Mouse (Mus musculus): ENCODE measurements around the gene Socs4. TPM values are rescaled to one million over a fixed set of nuclear protein-coding genes. Genes with fewer than 3 reads are reported as not detected.

Gene Socs4
- polyA plus RNA-seq, 1 experiment from 2014 or later, result 4.4 TPM

DNA sequence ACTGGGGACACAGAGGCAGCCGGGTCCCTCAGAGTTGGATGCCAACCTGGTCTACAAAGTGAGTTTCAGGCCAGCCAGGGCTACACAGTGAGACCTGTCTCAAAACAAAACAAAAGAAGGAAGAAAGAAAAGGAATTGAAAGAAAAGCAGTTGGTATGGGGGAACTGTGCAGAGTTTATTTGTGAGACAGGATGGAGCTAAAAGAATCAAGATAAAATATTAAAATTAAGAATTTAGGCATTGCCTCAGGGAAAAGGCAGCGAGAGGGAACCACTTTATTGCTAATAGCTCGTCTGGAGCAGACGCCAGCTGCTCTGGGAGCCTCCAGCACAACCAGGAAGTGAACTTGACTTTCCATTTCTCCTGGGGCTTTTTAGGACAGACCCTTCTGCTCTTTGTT lies 17.4 kb downstream of the Socs4 start:
- no peak overlapping the region for H3K27ac ChIP-seq
- H3K36me3 ChIP-seq, result peaks cover 13% of the 10 kb centered on the region
- no peak overlapping the region for H3K4me2 ChIP-seq
- H3K4me1 ChIP-seq, result peaks cover 3% of the 10 kb centered on the region
- H3K9ac ChIP-seq, result no peak overlapping the region
- H3K4me3 ChIP-seq, result no peak overlapping the region
- ATAC-seq (ENCODE audit: insufficient number of reproducible peaks, low FRiP score, low TSS enrichment, low read depth), result no peak
- WGBS, result 28% methylated on average over 4 of the region's 4 CpGs
- no peaks in the 10 kb centered on the region for H3K9me3 ChIP-seq
- H3K27me3 ChIP-seq, result no peaks in the 10 kb centered on the region

DNA sequence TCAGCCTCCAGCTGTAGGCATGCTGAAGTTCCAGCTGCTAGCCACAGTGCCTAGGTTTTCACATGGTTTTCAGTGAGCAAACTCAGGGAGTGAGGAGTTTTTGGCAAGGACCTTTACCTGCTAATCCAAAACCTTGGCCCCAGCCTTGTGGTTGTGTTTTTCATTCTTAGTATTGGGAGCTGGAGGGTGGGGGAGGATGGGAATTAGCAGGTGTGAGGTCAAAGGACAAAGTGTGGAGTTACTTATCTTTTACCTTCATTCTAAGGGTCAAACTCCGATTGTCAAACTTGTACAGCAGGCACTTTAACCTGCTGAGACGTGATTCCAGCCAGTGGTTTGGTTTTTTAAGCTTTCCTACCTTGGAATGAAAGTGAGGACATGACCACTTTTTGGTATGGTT lies 19.5 kb downstream of the Socs4 start:
- Histone ChIP-seq H3K36me3 (no peaks in the 10 kb centered on the region), H3K9ac (no peak overlapping the region), H3K4me2 (no peak overlapping the region), H3K4me3 (no peak overlapping the region), H3K9me3 (no peaks in the 10 kb centered on the region), H3K27me3 (no peaks in the 10 kb centered on the region), H3K4me1 (peaks cover 16% of the 10 kb centered on the region), H3K27ac (no peak overlapping the region)
- 69% methylated on average over 2 of the region's 2 CpGs for WGBS
- ATAC-seq (ENCODE audit: insufficient number of reproducible peaks, low FRiP score, low TSS enrichment, low read depth), result no peak

DNA sequence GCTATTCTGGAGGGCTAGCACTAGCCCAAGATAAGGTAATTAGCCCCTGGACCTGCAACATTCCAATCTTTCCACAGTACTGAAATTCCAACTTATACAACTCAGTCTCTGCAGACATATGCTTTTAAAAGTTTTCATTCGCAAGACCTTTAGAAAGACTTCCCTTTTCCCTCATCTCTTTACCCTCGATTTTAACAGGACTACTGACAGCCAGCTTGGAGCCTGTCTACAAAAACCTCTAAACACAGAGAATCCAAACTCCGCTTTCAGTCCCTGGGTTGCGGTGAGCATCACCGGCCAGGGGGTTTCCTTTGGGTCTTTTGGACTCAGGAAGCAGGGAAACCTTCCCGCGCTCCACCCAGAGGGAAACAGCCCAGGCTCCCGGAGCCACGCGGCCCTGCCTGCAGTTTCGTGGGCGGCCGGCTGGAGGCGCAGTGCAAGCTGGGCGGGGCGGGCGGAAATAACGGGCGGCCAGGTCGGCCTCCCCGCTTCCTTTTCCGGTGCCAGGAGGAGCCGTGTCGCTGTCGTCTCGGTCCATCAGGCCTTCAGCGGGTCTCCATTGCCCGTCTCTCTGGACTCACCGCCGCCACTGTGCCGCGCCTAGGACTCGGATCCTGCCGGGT lies 21.2 kb downstream of the Socs4 start, which contains the start of gene Mapk1ip1l:
TSS of gene Mapk1ip1l (plus strand) at position 482 of the 623 bp plus-strand sequence.
- under 1% methylated on average over 34 of the region's 34 CpGs for whole genome bisulfite sequencing
- peak within 1 kb of the TSS; percentile 96 for H3K27ac ChIP-seq

DNA sequence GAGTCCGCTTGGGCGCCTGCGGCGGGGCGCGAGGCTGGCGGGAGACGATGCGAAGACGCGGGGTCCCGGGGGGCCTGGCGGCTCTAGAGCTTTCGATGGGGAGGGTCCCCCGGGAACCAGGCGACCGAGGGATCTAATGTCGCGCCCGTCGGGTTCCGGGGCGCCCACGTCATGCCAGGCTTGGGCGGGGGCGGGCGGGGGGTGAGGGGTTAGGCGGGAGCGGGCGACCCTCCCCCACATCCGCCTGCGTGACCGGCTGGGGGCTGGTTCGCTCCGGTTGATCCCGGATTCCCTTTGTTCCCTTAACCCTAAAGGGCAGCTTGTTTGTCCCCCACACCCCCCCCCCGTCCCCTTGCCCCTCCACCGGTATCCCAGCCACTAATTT lies 21.7 kb downstream of the Socs4 start:
- Histone ChIP-seq H3K9ac (peak overlapping the region; percentile 96), H3K9me3 (no peaks in the 10 kb centered on the region), H3K36me3 (peaks cover 5% of the 10 kb centered on the region; the same call in 1 of the 2 replicates), H3K4me1 (peaks cover 22% of the 10 kb centered on the region), H3K27me3 (no peaks in the 10 kb centered on the region), H3K4me3 (peak overlapping the region; percentile 74), H3K27ac (peak overlapping the region; percentile 96), H3K4me2 (peak overlapping the region; percentile 63)
- under 1% methylated on average over 35 of the region's 38 CpGs for WGBS
- ATAC-seq (ENCODE audit: insufficient number of reproducible peaks, low FRiP score, low TSS enrichment, low read depth), result peak; percentile 75

More for the DNA sequence above, 21.2 kb downstream of the Socs4 start, which contains the start of gene Mapk1ip1l:
- peak within 1 kb of the TSS; percentile 63 for H3K4me2 ChIP-seq
- H3K4me1 ChIP-seq, result peaks cover 17% of the 10 kb centered on the region
- H3K4me3 ChIP-seq, result peak within 1 kb of the TSS; percentile 74
- no peaks in the 10 kb centered on the region for H3K27me3 ChIP-seq
- H3K9me3 ChIP-seq, result no peaks in the 10 kb centered on the region
- H3K9ac ChIP-seq, result peak within 1 kb of the TSS; percentile 96
- ATAC-seq (ENCODE audit: insufficient number of reproducible peaks, low FRiP score, low TSS enrichment, low read depth), result peak; percentile 79
- peaks cover 5% of the 10 kb centered on the region; the same call in 1 of the 2 replicates for H3K36me3 ChIP-seq

DNA sequence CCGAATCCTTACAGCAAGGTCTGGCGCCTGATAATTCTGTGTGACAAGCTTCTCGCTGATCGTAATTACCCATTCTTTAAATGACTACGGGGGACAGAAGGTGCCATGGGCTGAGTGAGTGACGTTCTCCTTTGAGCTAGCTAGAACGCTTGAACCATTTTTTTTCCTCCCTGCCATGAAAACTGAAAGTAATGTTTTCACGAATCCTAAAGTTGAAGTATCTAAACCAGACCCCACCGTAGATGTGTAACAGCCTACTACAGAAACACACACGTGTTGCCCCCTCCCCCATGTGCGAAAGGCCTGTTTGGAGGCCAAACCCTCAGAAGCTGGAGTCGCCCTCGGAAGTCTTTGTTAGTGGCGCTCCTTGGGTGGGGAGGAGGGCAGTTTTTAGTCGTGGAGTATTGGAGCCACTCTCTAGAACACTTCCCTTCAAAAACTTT lies 22.1 kb downstream of the Socs4 start:
- ATAC-seq (ENCODE audit: insufficient number of reproducible peaks, low FRiP score, low TSS enrichment, low read depth), result no peak
- Histone ChIP-seq H3K9ac (peak overlapping the region; percentile 96), H3K4me3 (peak overlapping the region; percentile 74), H3K9me3 (no peaks in the 10 kb centered on the region), H3K27ac (peak overlapping the region; percentile 96), H3K4me2 (peak overlapping the region; percentile 63), H3K4me1 (peaks cover 22% of the 10 kb centered on the region), H3K36me3 (peaks cover 5% of the 10 kb centered on the region; the same call in 1 of the 2 replicates), H3K27me3 (no peaks in the 10 kb centered on the region)
- 0% methylated on average over 15 of the region's 15 CpGs for WGBS

DNA sequence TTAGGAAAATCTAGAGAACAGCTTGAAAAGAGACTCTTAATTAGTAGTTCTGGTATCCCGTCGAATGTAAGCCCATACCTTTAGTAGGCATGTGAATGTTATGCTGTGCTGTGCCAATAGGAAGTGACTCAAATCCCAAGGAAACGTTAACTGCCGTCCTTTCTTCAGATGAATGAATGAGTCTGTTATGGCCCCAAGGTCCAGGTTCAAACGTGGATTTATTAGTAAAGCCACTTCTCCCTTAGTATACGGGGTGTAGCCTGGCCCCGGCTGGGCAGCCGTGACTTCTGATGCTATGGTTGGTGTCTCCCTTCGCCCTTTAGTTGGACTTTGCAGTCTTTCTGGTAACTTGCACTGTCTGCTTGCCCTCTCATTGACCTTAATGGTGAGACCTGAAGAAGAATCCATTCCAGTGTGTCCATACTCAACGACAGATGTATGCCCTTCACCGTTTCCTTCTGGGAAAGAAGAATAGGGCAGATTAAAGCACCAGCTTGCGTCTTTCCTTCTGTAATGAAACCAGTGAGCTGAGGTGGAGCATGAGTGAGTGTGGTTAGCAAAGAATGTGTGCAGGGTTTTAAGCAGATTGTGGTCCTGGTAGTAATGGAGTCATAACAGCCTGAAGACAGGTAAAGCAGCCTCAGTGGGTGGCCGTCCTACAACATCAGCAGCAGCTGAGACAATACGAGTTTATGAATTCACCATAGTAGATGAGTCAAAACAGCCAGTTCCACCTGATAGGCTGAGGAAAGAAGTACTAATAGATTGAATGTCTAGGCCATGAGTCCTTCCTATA lies 26.4 kb downstream of the Socs4 start:
- Histone ChIP-seq H3K9ac (no peak overlapping the region), H3K36me3 (peaks cover 16% of the 10 kb centered on the region)

DNA sequence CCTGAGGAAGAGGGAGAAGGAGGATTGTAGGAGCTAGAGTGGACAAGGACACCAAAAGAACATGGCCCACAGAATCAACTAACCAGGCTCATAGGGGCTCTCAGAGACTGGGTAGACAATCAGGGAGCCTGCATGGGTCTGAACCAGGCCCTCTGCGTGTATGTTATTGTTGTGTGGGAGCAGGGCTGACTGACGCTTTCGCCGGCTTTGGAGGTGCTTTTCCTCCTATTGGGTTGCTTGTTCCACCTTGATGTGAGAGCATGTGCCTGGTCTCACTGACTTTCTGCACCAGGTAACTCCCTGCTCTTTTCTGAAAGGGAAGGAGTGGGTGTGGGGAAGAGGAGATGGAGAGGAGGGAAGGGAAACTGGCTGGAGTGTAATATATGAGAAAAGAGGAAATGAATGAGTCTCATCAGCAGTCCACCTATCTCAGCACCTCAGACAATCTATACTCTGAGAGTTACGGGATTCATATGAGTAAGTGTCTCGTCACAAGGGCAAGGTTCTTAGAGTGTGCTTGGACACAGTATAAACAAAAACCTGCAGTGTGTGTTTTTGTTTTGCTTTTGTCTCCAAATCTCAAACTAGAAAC lies 28.2 kb downstream of the Socs4 start:
- Histone ChIP-seq H3K4me1 (peaks cover 12% of the 10 kb centered on the region), H3K4me2 (no peak overlapping the region), H3K27me3 (no peaks in the 10 kb centered on the region), H3K27ac (no peak overlapping the region), H3K4me3 (no peak overlapping the region), H3K9ac (no peak overlapping the region), H3K36me3 (peaks cover 25% of the 10 kb centered on the region), H3K9me3 (no peaks in the 10 kb centered on the region)
- no peak for ATAC-seq (ENCODE audit: insufficient number of reproducible peaks, low FRiP score, low TSS enrichment, low read depth)
- 94% methylated on average over 6 of the region's 6 CpGs for WGBS

More for the DNA sequence above, 26.4 kb downstream of the Socs4 start:
- peaks cover 19% of the 10 kb centered on the region for H3K4me1 ChIP-seq
- no peak overlapping the region for H3K27ac ChIP-seq
- H3K9me3 ChIP-seq, result no peaks in the 10 kb centered on the region
- H3K4me3 ChIP-seq, result no peak overlapping the region
- ATAC-seq (ENCODE audit: insufficient number of reproducible peaks, low FRiP score, low TSS enrichment, low read depth), result no peak
- WGBS, result 65% methylated on average over 14 of the region's 14 CpGs
- no peaks in the 10 kb centered on the region for H3K27me3 ChIP-seq
- no peak overlapping the region for H3K4me2 ChIP-seq

DNA sequence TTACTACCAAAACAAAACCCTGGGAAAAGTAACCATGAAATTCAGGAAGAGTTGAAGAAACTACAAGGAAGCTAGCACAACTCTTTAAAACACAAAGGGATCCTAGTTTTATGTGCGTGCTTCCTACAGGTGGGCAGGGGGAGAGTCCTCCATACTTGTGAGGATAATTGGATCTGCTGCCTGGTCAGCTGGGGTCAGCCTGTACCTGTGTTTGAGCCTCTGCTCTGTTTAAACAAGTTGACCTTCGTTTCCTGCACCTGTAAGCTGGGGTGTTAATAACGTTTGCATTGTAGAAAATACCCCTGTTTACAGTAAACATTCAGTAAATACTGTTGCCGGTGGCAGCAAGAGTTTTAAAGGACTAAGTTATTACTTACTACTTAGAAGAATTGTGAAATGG lies 29.2 kb downstream of the Socs4 start:
- WGBS, result 80% methylated on average over 4 of the region's 4 CpGs
- H3K9ac ChIP-seq, result no peak overlapping the region
- H3K27me3 ChIP-seq, result no peaks in the 10 kb centered on the region
- ATAC-seq (ENCODE audit: insufficient number of reproducible peaks, low FRiP score, low TSS enrichment, low read depth), result no peak
- H3K9me3 ChIP-seq, result no peaks in the 10 kb centered on the region
- H3K4me2 ChIP-seq, result no peak overlapping the region
- H3K27ac ChIP-seq, result no peak overlapping the region
- H3K4me3 ChIP-seq, result no peak overlapping the region
- peaks cover 6% of the 10 kb centered on the region; the same call in 1 of the 2 replicates for H3K4me1 ChIP-seq
- H3K36me3 ChIP-seq, result peaks cover 36% of the 10 kb centered on the region

DNA sequence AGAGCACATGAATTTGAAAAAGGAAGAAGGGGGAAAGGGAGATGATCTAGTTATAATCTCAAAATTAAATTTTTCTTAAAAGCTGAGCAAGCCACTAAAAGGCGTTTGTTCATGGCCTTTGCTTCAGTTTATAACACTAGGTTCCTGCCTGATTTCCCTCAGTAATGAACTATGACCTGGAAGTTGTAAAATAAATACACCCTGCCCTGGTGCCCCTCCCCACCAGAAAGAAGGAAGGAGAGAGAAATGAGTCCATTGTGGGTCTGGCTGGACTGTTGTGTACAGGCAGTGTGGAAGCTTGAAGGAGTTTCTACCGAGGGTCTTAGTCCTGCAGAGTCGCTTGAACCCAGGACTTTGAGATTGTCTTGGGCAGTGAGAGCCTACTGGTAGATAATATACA lies 30.9 kb downstream of the Socs4 start:
- no peak overlapping the region for H3K27ac ChIP-seq
- H3K9me3 ChIP-seq, result no peaks in the 10 kb centered on the region
- H3K4me2 ChIP-seq, result no peak overlapping the region
- 85% methylated on average over 3 of the region's 3 CpGs for WGBS
- ATAC-seq (ENCODE audit: insufficient number of reproducible peaks, low FRiP score, low TSS enrichment, low read depth), result no peak
- H3K36me3 ChIP-seq, result peaks cover 45% of the 10 kb centered on the region
- peaks cover 6% of the 10 kb centered on the region; the same call in 1 of the 2 replicates for H3K4me1 ChIP-seq
- H3K27me3 ChIP-seq, result no peaks in the 10 kb centered on the region
- H3K4me3 ChIP-seq, result no peak overlapping the region
- H3K9ac ChIP-seq, result no peak overlapping the region

DNA sequence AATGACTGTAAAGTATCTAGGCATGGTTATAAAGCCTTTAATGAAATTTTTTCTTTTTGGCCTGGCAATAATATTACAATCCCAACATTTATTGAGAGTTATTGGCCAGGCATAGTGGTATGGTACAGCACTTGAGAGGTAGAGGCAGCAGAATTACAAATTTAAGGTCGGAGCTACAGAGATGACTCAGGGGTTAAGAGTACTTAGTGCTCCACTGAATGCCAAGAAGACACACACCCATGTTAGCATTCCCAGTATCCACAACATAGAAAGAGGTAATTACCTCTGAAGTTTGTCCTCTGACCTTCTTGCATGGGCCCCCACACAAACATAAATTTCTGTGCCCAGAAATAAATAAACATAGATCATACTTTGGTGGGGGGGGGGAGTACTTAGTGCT lies 32.3 kb downstream of the Socs4 start:
- WGBS, result 81% methylated on average over 1 of the region's 1 CpGs
- peaks cover 55% of the 10 kb centered on the region for H3K36me3 ChIP-seq
- ATAC-seq (ENCODE audit: insufficient number of reproducible peaks, low FRiP score, low TSS enrichment, low read depth), result no peak

DNA sequence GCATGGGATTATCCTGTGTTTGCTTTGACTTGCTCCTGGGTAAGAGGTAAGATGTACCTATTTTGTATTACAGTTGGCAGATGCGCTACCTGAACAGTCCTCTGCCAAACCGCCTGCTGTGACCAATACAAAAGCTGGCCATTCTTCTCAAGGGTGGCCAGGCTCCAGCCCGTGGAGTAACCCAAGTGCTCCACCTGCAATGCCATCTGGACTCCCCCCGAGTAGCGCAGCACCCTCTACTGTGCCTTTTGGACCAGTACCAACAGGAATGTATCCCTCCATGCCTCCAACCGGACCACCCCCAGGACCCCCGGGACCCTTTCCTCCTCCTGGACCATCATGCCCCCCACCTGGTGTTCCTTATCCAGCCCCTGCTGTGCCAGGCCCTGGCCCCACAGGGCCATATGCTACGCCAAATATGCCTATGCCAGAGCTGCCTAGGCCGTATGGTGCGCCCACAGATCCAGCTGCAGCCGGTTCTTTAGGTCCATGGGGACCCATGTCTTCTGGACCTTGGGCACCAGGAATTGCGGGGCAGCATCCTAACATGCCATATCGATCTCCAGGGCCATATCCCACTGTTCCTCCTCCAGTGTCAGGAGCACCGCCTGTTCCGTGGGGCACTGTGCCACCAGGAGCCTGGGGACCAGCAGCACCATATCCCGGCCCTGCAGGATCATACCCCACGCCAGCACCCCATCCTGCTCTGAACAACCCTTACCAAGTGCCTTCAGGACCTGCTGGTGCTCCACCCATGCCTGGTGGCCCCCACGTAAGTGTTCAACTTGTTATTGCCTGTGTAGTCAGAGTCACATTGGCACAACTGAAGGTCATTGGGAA lies 33.8 kb downstream of the Socs4 start:
- Histone ChIP-seq H3K4me1 (no peaks in the 10 kb centered on the region), H3K9me3 (no peaks in the 10 kb centered on the region), H3K27me3 (no peaks in the 10 kb centered on the region), H3K36me3 (peaks cover 57% of the 10 kb centered on the region), H3K9ac (no peak overlapping the region), H3K4me2 (no peak overlapping the region), H3K27ac (no peak overlapping the region), H3K4me3 (no peak overlapping the region)
- no peak for ATAC-seq (ENCODE audit: insufficient number of reproducible peaks, low FRiP score, low TSS enrichment, low read depth)
- 94% methylated on average over 18 of the region's 18 CpGs for WGBS

More for the DNA sequence above, 32.3 kb downstream of the Socs4 start:
- H3K4me1 ChIP-seq, result no peaks in the 10 kb centered on the region
- no peaks in the 10 kb centered on the region for H3K9me3 ChIP-seq
- H3K4me3 ChIP-seq, result no peak overlapping the region
- no peaks in the 10 kb centered on the region for H3K27me3 ChIP-seq
- H3K9ac ChIP-seq, result no peak overlapping the region
- H3K4me2 ChIP-seq, result no peak overlapping the region
- no peak overlapping the region for H3K27ac ChIP-seq
